Mouse (Mus musculus) stomach, embryonic 15.5 days (tissue): ENCODE measurements around the gene Mdc1. TPM values are rescaled to one million over a fixed set of nuclear protein-coding genes. Genes with fewer than 3 reads are reported as not detected.
A peak's percentile ranks its signal among the peaks of the same experiment; 100 is the strongest.

ENCODE experiments used
- ATAC-seq: fragments of 200-750 bp; cut with Nextera tagmentation; 2 replicates; pipeline ENCODE4 v1.8.0; 2017; ENCODE audit warnings: low read depth, moderate number of reproducible peaks, moderate TSS enrichment; ENCODE audit not compliant: insufficient read depth, low FRiP score
- H3K27ac ChIP-seq: fragments of 300-500 bp; sonication (generic); 2 replicates; pipeline ENCODE4 v1.5.1; 2015; ENCODE audit warnings: mild to moderate bottlenecking, inconsistent platforms
- H3K27me3 ChIP-seq: fragments of 300-500 bp; sonication (generic); replicated peaks from 2 replicates; pipeline ENCODE4 v1.6.1; 2015; ENCODE audit warnings: inconsistent platforms
- H3K36me3 ChIP-seq: fragments of 300-500 bp; sonication (generic); 2 replicates; pipeline ENCODE4 v1.6.1; 2015; ENCODE audit warnings: inconsistent platforms
- H3K4me1 ChIP-seq: fragments of 300-500 bp; sonication (generic); 2 replicates; pipeline ENCODE4 v1.6.1; 2015; ENCODE audit warnings: inconsistent platforms
- H3K4me2 ChIP-seq: fragments of 300-500 bp; sonication (generic); 2 replicates; pipeline ENCODE4 v1.6.1; 2015; ENCODE audit warnings: mild to moderate bottlenecking, inconsistent platforms
- H3K4me3 ChIP-seq: fragments of 300-500 bp; sonication (generic); replicated peaks from 2 replicates; pipeline ENCODE4 v1.5.1; 2015; ENCODE audit warnings: inconsistent platforms
- H3K9ac ChIP-seq: fragments of 300-500 bp; sonication (generic); 2 replicates; pipeline ENCODE4 v1.6.1; 2015; ENCODE audit warnings: inconsistent platforms
- H3K9me3 ChIP-seq: fragments of 300-500 bp; sonication (generic); 2 replicates; pipeline ENCODE4 v1.6.1; 2016; ENCODE audit warnings: inconsistent platforms
- WGBS: fragments of 180-500 bp; shearing (Covaris S2); methylation state at CpG from one replicate; pipeline ENCODE4 v1.1.7; 2015; 5-methylcytosine and 5-hydroxymethylcytosine counted together
- polyA plus RNA-seq: library from polyadenylated mRNA; unstranded; fragments of >200 nt; fragmentation: Nextera tagmentation; extraction: Ambion mirVana; gene quantifications from 2 replicates; pipeline ENCODE4 v1.2.1, GENCODE M21; 2015

Mdc1 gene
- polyA plus RNA-seq, 1 experiment from 2014 or later, result 15.2 TPM

- no peak overlapping the region for H3K9ac ChIP-seq
- peak overlapping the region; percentile 89 for H3K4me2 ChIP-seq
- peaks cover 11% of the 10 kb centered on the region for H3K4me1 ChIP-seq
- no peaks in the 10 kb centered on the region for H3K9me3 ChIP-seq
- WGBS, result 70% methylated on average over 7 of the region's 7 CpGs
- 0 out of 2 replicates have a peak overlapping the region, but pooled peaks have one; percentile 71 for H3K4me3 ChIP-seq
- H3K36me3 ChIP-seq, result peaks cover 6% of the 10 kb centered on the region; the same call in 1 of the 2 replicates
- no peak for ATAC-seq
- no peak overlapping the region for H3K27ac ChIP-seq
- H3K27me3 ChIP-seq, result no peaks in the 10 kb centered on the region
Observed at GRCm38 (mm10) chr17:35824402-35824801, 16.9 kb upstream of the Mdc1 start.

DNA sequence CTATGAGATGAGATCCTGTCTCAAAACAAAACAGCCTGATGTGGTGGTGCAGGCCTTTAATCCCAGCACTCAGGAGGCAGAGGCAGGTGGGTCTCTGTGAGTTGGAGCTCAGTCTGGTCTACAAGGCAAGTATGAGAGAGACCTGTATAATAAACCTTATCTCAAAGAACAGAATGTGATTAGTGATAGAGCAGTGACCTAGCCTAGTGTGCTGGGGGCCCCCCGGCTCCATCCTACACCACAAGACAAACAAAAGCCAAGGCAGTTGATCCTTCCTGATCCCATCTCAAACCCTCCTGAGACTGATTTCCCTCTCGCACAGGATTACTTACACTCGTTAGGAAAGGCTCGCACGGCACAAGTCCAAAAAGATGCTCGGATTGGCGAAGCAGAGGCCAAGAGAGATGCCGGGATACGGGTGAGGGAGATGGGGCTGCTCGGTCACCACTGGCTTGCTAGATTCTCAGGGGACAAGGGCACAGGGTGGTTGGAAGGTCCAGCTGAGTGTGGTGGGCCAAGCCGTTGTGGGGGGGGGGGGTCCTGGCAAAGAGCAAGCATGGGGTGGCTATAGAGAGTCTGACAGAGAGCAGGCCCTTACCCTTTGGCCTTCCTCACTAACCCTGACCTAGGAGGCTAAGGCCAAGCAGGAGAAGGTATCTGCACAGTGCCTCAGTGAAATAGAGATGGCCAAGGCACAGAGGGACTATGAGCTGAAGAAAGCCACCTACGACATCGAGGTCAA is 16.0 kb upstream of the Mdc1 start:
- no peak overlapping the region for H3K27ac ChIP-seq
- H3K9ac ChIP-seq, result no peak overlapping the region
- no peaks in the 10 kb centered on the region for H3K9me3 ChIP-seq
- H3K4me3 ChIP-seq, result no peak overlapping the region
- peaks cover 6% of the 10 kb centered on the region; the same call in 1 of the 2 replicates for H3K36me3 ChIP-seq
- no peak overlapping the region for H3K4me2 ChIP-seq
- H3K27me3 ChIP-seq, result no peaks in the 10 kb centered on the region
- peaks cover 20% of the 10 kb centered on the region for H3K4me1 ChIP-seq
- no peak for ATAC-seq
- WGBS, result 92% methylated on average over 13 of the region's 13 CpGs

DNA sequence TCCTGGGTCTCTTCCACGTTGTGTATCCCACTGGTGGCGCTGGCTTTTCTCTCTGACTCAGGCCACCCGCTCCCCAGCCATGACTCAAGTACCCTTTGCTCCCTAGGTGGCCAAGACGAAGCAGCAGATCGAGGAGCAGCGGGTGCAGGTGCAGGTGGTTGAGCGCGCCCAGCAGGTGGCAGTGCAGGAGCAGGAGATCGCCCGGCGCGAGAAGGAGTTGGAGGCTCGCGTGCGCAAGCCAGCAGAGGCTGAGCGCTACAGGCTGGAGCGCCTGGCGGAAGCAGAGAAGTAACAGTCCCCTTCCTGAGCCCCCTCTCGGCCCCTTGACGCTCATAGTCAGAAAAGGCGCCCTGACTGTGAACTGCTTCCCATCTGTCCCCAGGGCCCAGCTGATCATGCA is 11.6 kb upstream of the Mdc1 start:
- Histone ChIP-seq H3K9ac (no peak overlapping the region), H3K4me3 (no peak overlapping the region), H3K27me3 (no peaks in the 10 kb centered on the region), H3K9me3 (no peaks in the 10 kb centered on the region), H3K27ac (peak overlapping the region; percentile 73), H3K4me1 (peaks cover 21% of the 10 kb centered on the region), H3K4me2 (peak overlapping the region; percentile 43), H3K36me3 (peaks cover 24% of the 10 kb centered on the region)
- ATAC-seq, result peak; percentile 82
- WGBS, result 2% methylated on average over 21 of the region's 21 CpGs

- Histone ChIP-seq H3K4me1 (peaks cover 38% of the 10 kb centered on the region), H3K4me3 (no peak overlapping the region), H3K27ac (0 out of 2 replicates have a peak overlapping the region, but pooled peaks have one; percentile 22), H3K4me2 (no peak overlapping the region), H3K36me3 (peaks cover 35% of the 10 kb centered on the region), H3K27me3 (no peaks in the 10 kb centered on the region), H3K9me3 (no peaks in the 10 kb centered on the region), H3K9ac (no peak overlapping the region)
- no peak for ATAC-seq
- 56% methylated on average over 8 of the region's 8 CpGs for WGBS
Observed at GRCm38 (mm10) chr17:35832400-35833238, 8.7 kb upstream of the Mdc1 start.

- 22% methylated on average over 5 of the region's 5 CpGs for WGBS
- Histone ChIP-seq H3K9ac (no peak overlapping the region), H3K9me3 (no peaks in the 10 kb centered on the region), H3K4me1 (peaks cover 38% of the 10 kb centered on the region), H3K27me3 (no peaks in the 10 kb centered on the region), H3K4me2 (no peak overlapping the region), H3K36me3 (peaks cover 32% of the 10 kb centered on the region), H3K4me3 (no peak overlapping the region), H3K27ac (no peak overlapping the region)
- ATAC-seq, result no peak
Observed at GRCm38 (mm10) chr17:35833239-35833751, 8.0 kb upstream of the Mdc1 start.

GRCm38 (mm10) chr17:35833894-35834293 is 7.4 kb upstream of the Mdc1 start:
- Histone ChIP-seq H3K27me3 (no peaks in the 10 kb centered on the region), H3K4me3 (no peak overlapping the region), H3K4me2 (no peak overlapping the region), H3K36me3 (peaks cover 32% of the 10 kb centered on the region), H3K4me1 (peaks cover 38% of the 10 kb centered on the region), H3K9ac (no peak overlapping the region), H3K27ac (no peak overlapping the region), H3K9me3 (no peaks in the 10 kb centered on the region)
- 59% methylated on average over 5 of the region's 5 CpGs for WGBS
- no peak for ATAC-seq

- no peak overlapping the region; the same call in 1 of the 2 replicates for H3K27ac ChIP-seq
- no peaks in the 10 kb centered on the region for H3K9me3 ChIP-seq
- 73% methylated on average over 26 of the region's 26 CpGs for WGBS
- H3K4me3 ChIP-seq, result peak overlapping the region; percentile 67
- peaks cover 36% of the 10 kb centered on the region for H3K4me1 ChIP-seq
- peak overlapping the region; percentile 16; the same call in 1 of the 2 replicates for H3K9ac ChIP-seq
- no peaks in the 10 kb centered on the region for H3K27me3 ChIP-seq
- H3K4me2 ChIP-seq, result peak overlapping the region; percentile 81
- ATAC-seq, result no peak
- H3K36me3 ChIP-seq, result peaks cover 32% of the 10 kb centered on the region
Observed at GRCm38 (mm10) chr17:35834696-35835422, 6.5 kb upstream of the Mdc1 start.

- H3K4me1 ChIP-seq, result peaks cover 29% of the 10 kb centered on the region
- no peak for ATAC-seq
- H3K36me3 ChIP-seq, result peaks cover 32% of the 10 kb centered on the region
- no peak overlapping the region; the same call in 1 of the 2 replicates for H3K27ac ChIP-seq
- H3K4me2 ChIP-seq, result peak overlapping the region; percentile 81
- no peaks in the 10 kb centered on the region for H3K9me3 ChIP-seq
- peak overlapping the region; percentile 67 for H3K4me3 ChIP-seq
- no peak overlapping the region; the same call in 1 of the 2 replicates for H3K9ac ChIP-seq
- H3K27me3 ChIP-seq, result no peaks in the 10 kb centered on the region
- WGBS, result 65% methylated on average over 26 of the region's 26 CpGs
Observed at GRCm38 (mm10) chr17:35835424-35836140, 5.7 kb upstream of the Mdc1 start.

DNA sequence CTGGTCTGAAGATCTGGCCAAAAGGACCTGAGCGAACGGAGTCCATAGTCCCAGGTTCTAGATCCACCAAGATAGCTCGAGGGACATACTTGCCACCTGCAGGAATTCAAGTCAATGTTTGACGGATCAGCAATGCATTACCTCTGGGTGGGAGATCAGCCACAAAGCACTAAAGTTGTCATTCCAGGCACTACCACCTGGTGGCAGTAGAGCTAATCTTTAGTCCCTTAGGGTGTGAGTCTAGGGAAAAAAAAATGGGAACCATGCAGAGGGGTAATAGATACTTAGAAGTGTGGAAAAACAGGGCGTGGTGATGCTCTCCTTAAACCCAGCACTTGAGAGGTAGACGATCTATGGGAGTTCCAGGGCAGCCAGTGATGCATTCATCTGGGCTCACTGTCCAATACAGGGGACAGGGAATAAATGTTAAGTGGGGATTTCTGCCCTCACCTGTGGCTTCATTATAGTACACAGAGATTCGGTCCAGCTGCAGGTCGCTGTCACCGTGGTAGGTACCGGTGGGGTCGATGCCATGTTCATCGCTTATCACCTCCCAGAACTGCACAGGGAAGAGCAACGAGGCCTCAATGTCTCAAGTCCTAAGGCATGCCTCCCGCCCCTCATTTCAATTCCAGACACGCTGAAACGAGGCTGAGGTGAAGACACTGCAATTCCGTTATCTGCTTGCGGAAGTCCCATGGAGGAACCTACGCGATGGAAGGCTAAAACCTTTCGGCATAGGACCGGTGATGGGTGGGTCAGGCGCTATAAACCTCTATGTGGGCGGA is 4.9 kb upstream of the Mdc1 start:
- WGBS, result 5% methylated on average over 24 of the region's 24 CpGs
- Histone ChIP-seq H3K4me1 (peaks cover 28% of the 10 kb centered on the region), H3K9ac (peak overlapping the region; percentile 81), H3K9me3 (no peaks in the 10 kb centered on the region), H3K27me3 (no peaks in the 10 kb centered on the region), H3K4me3 (peak overlapping the region; percentile 67), H3K36me3 (peaks cover 29% of the 10 kb centered on the region), H3K4me2 (peak overlapping the region; percentile 81), H3K27ac (peak overlapping the region; percentile 95)
- ATAC-seq, result no peak

DNA sequence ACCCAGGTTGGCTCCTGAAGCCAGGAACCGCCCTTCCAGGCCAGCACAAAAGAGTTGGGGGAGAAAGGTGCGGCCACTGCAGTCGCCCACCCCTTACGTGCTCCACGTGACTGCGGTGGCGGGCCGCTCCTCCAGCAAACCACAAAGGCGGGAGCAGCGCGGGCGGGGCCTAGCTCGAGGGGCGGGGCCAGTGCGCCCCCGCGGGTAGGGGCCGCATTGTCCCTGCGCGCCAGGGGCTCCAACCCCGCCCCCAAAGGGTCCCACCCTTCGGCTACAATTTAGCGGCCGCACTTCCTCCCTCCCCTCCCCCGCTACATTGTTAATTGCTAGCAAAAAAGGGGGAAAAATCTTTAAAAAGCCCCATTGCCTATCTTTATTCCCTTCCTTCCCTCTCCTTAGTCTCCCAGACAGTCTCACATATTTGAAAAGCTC is 4.3 kb upstream of the Mdc1 start:
- peak; percentile 6; the same call in 1 of the 2 replicates for ATAC-seq
- Histone ChIP-seq H3K4me3 (peak overlapping the region; percentile 67), H3K36me3 (peaks cover 29% of the 10 kb centered on the region), H3K9me3 (no peaks in the 10 kb centered on the region), H3K9ac (peak overlapping the region; percentile 81), H3K4me2 (peak overlapping the region; percentile 81), H3K4me1 (peaks cover 28% of the 10 kb centered on the region), H3K27ac (peak overlapping the region; percentile 95), H3K27me3 (no peaks in the 10 kb centered on the region)
- under 1% methylated on average over 24 of the region's 25 CpGs for WGBS
